Mouse (Mus musculus): ENCODE results near the gene Scyl1.
A peak's percentile ranks its signal among the peaks of the same experiment; 100 is the strongest.

The Scyl1 gene

GRCm38 (mm10) chr19:5786441-5787114 is 15.4 kb upstream of the Scyl1 start:
- DNase-seq, result peak; percentile 87 to 95

- no peak for DNase-seq
Measured at GRCm38 (mm10) chr19:5784958-5785577, 13.8 kb upstream of the Scyl1 start.

- DNase-seq, result no peak
Measured at GRCm38 (mm10) chr19:5782121-5782520, 10.9 kb upstream of the Scyl1 start.

- no peak for DNase-seq
Measured at GRCm38 (mm10) chr19:5781532-5781931, 10.3 kb upstream of the Scyl1 start.

GRCm38 (mm10) chr19:5780203-5780602 is 9.0 kb upstream of the Scyl1 start:
- DNase-seq, result peak in 1 of 2 experiments; percentile 43

GRCm38 (mm10) chr19:5778312-5778711 is 7.1 kb upstream of the Scyl1 start:
- DNase-seq, result no peak

GRCm38 (mm10) chr19:5777387-5778032 is 6.3 kb upstream of the Scyl1 start:
- no peak for DNase-seq

GRCm38 (mm10) chr19:5770311-5770710 is 908 bp downstream of the Scyl1 start:
- DNase-seq, result no peak

- peak in 1 of 2 experiments; percentile 38 for DNase-seq
Measured at GRCm38 (mm10) chr19:5767271-5767670, 3.9 kb downstream of the Scyl1 start.

GRCm38 (mm10) chr19:5763163-5763562 is 8.1 kb downstream of the Scyl1 start:
- DNase-seq, result no peak

- no peak for DNase-seq
Measured at GRCm38 (mm10) chr19:5758878-5759403, 12.3 kb downstream of the Scyl1 start.

GRCm38 (mm10) chr19:5756991-5757636 is 14.1 kb downstream of the Scyl1 start:
- no peak for DNase-seq

GRCm38 (mm10) chr19:5756321-5756985 is 14.8 kb downstream of the Scyl1 start:
- no peak for DNase-seq

GRCm38 (mm10) chr19:5751742-5752141 is 19.5 kb downstream of the Scyl1 start:
- peak; percentile 44 to 59 for DNase-seq

GRCm38 (mm10) chr19:5750951-5751350 is 20.3 kb downstream of the Scyl1 start:
- no peak for DNase-seq

- DNase-seq, result no peak
Measured at GRCm38 (mm10) chr19:5749476-5749875, 21.7 kb downstream of the Scyl1 start.

GRCm38 (mm10) chr19:5746907-5747363 is 24.3 kb downstream of the Scyl1 start:
- DNase-seq, result no peak

- DNase-seq, result no peak
Measured at GRCm38 (mm10) chr19:5745756-5746710, 25.2 kb downstream of the Scyl1 start.

GRCm38 (mm10) chr19:5743576-5743975 is 27.6 kb downstream of the Scyl1 start:
- DNase-seq, result no peak

GRCm38 (mm10) chr19:5742241-5742641 is 29.0 kb downstream of the Scyl1 start:
- no peak for DNase-seq

GRCm38 (mm10) chr19:5741641-5742240 is 29.5 kb downstream of the Scyl1 start:
- DNase-seq, result peak; percentile 62 to 65

Measured in kidney, adult 8-10 months (tissue).